Mouse (Mus musculus) neural tube, embryonic 11.5 days (tissue): ENCODE measurements around the gene Sox18. TPM values are rescaled to one million over a fixed set of nuclear protein-coding genes. Genes with fewer than 3 reads are reported as not detected.

Experiments used
- ATAC-seq: fragments of 200-750 bp; cut with Nextera tagmentation; 2 replicates; pipeline ENCODE4 v1.8.0; 2017; ENCODE audit warnings: moderate number of reproducible peaks, mild to moderate bottlenecking, moderate TSS enrichment, moderate library complexity; ENCODE audit not compliant: insufficient read depth, low FRiP score, low TSS enrichment
- DNase-seq: peaks from one replicate; pipeline ENCODE4 v3.0.0-alpha.2; 2015; ENCODE audit warnings: low spot score
- H3K27ac ChIP-seq: fragments of 300-500 bp; sonication (generic); 2 replicates; pipeline ENCODE4 v1.5.1; 2014; ENCODE audit warnings: low read depth, mild to moderate bottlenecking, low read length
- H3K27me3 ChIP-seq: fragments of 300-500 bp; sonication (generic); 2 replicates; pipeline ENCODE4 v1.6.1; 2014; ENCODE audit warnings: mild to moderate bottlenecking, low read length, mixed read lengths; ENCODE audit not compliant: control insufficient read depth, insufficient read depth
- H3K36me3 ChIP-seq: fragments of 300-500 bp; sonication (generic); 2 replicates; pipeline ENCODE4 v1.6.1; 2014; ENCODE audit warnings: mild to moderate bottlenecking, low read length, moderate library complexity, mixed read lengths; ENCODE audit not compliant: control insufficient read depth, insufficient read depth
- H3K4me1 ChIP-seq: fragments of 300-500 bp; sonication (generic); 2 replicates; pipeline ENCODE4 v1.6.1; 2014; ENCODE audit warnings: low read length, mixed read lengths; ENCODE audit not compliant: control insufficient read depth, insufficient read depth
- H3K4me2 ChIP-seq: fragments of 300-500 bp; sonication (generic); 2 replicates; pipeline ENCODE4 v1.6.1; 2014; ENCODE audit warnings: low read depth, mild to moderate bottlenecking, moderate library complexity
- H3K4me3 ChIP-seq: fragments of 300-500 bp; sonication (generic); 2 replicates; pipeline ENCODE4 v1.5.1; 2014; ENCODE audit warnings: low read depth, low read length
- H3K9ac ChIP-seq: fragments of 300-500 bp; sonication (generic); 2 replicates; pipeline ENCODE4 v1.6.1; 2014; ENCODE audit warnings: mild to moderate bottlenecking, low read length
- H3K9me3 ChIP-seq: fragments of 300-500 bp; sonication (generic); 2 replicates; pipeline ENCODE4 v1.6.1; 2016; ENCODE audit warnings: low read length; ENCODE audit not compliant: control insufficient read depth
- WGBS: fragments of 180-500 bp; shearing (Covaris S2); extraction: QIAGEN DNeasy Blood & Tissue Kit; methylation state at CpG from one replicate; pipeline ENCODE4 v1.1.7; 2014; 5-methylcytosine and 5-hydroxymethylcytosine counted together
- polyA plus RNA-seq: library from polyadenylated mRNA; unstranded; fragments of >200 nt; fragmentation: Nextera tagmentation; extraction: Ambion mirVana; gene quantifications from 2 replicates; pipeline ENCODE4 v1.2.1, GENCODE M21; 2014

Sox18 gene
- polyA plus RNA-seq, 1 experiment from 2014 or later, result 18.1 TPM

DNA sequence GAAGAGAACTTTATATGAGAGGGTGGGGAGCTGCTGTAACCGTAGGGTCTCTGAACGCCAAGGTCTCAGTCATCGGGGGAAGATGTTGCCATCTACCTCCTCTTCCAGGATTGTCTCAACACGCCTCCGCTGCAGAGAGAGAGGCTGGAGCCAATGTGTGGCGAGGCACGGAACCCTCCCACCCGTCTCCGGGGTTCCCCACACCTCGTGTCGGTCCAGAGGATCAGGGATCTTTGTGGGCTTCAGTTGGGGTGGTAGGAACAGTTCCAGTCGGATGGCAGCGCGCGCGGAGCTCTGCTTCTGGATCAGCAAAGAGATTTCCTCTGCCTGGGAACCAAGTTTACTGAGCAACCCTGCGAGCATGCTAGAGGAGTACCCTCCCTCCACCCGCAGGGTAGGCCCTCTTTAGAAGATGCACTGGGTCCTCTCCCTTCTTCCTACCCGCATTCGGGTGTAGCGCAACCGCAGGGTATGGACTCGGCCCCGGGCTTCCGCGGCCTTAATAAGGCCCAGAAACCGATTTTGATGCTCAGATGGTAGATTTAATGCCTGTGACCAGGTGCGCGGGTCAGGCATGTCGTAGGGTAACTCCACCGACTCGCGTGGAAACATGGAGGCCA is 25.5 kb upstream of the Sox18 start:
- DNase-seq (no peak), ATAC-seq (no peak)
- no peak overlapping the region for H3K4me2 ChIP-seq
- no peak overlapping the region for H3K9ac ChIP-seq
- 72% methylated on average over 33 of the region's 33 CpGs for WGBS
- no peak overlapping the region for H3K27ac ChIP-seq
- no peak overlapping the region for H3K4me3 ChIP-seq
- H3K9me3 ChIP-seq, result no peaks in the 10 kb centered on the region
- H3K27me3 ChIP-seq, result no peaks in the 10 kb centered on the region
- peaks cover 8% of the 10 kb centered on the region for H3K4me1 ChIP-seq
- H3K36me3 ChIP-seq, result no peaks in the 10 kb centered on the region

DNA sequence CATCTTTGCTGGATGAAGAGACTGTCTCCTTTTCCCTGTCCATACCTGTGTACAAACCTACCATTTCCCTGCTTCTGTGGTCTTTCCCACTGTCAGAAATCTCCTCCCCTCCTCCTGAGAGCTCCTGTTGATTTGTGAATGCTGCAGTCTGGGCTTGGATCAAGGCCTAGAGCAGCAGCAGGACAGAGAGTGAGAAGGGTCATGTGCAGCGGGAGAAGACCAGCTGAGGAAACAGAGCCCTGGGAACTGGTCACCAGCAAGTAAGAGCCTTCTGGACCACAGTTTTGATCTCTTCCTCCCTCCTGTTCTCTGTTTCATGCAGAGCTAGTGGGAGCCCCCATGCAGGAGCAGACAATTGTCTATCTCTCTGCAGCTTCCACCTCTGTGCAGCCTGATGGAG is 24.3 kb upstream of the Sox18 start:
- no peak overlapping the region for H3K4me2 ChIP-seq
- DNase-seq (no peak), ATAC-seq (no peak)
- 79% methylated on average over 1 of the region's 1 CpGs for WGBS
- no peaks in the 10 kb centered on the region for H3K9me3 ChIP-seq
- no peaks in the 10 kb centered on the region for H3K36me3 ChIP-seq
- H3K27ac ChIP-seq, result no peak overlapping the region
- no peaks in the 10 kb centered on the region for H3K27me3 ChIP-seq
- no peak overlapping the region for H3K9ac ChIP-seq
- peaks cover 8% of the 10 kb centered on the region for H3K4me1 ChIP-seq
- H3K4me3 ChIP-seq, result no peak overlapping the region

DNA sequence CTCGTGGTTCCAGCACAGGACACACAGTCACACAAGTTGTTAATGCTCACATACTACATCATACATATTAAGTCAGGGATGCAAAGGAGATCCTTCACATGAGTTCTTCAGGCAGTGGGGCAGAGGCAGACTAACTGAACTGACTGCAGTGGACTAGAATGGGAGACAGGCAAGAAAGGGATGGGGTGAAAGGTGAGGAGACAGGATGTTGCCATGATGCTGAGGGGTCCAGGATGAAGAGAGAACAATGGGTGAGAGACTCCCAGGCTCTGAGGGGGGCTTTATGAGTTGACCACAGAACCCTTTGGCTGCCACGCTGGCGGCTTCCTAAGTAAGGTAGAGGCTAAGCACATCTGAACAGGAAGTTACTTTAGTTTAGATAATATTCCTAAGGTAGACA is 23.1 kb upstream of the Sox18 start:
- WGBS, result 91% methylated on average over 3 of the region's 3 CpGs
- Histone ChIP-seq H3K9ac (no peak overlapping the region), H3K4me1 (peaks cover 8% of the 10 kb centered on the region), H3K9me3 (no peaks in the 10 kb centered on the region), H3K4me2 (no peak overlapping the region), H3K4me3 (no peak overlapping the region), H3K36me3 (no peaks in the 10 kb centered on the region), H3K27ac (no peak overlapping the region), H3K27me3 (no peaks in the 10 kb centered on the region)
- ATAC-seq (no peak), DNase-seq (no peak)

DNA sequence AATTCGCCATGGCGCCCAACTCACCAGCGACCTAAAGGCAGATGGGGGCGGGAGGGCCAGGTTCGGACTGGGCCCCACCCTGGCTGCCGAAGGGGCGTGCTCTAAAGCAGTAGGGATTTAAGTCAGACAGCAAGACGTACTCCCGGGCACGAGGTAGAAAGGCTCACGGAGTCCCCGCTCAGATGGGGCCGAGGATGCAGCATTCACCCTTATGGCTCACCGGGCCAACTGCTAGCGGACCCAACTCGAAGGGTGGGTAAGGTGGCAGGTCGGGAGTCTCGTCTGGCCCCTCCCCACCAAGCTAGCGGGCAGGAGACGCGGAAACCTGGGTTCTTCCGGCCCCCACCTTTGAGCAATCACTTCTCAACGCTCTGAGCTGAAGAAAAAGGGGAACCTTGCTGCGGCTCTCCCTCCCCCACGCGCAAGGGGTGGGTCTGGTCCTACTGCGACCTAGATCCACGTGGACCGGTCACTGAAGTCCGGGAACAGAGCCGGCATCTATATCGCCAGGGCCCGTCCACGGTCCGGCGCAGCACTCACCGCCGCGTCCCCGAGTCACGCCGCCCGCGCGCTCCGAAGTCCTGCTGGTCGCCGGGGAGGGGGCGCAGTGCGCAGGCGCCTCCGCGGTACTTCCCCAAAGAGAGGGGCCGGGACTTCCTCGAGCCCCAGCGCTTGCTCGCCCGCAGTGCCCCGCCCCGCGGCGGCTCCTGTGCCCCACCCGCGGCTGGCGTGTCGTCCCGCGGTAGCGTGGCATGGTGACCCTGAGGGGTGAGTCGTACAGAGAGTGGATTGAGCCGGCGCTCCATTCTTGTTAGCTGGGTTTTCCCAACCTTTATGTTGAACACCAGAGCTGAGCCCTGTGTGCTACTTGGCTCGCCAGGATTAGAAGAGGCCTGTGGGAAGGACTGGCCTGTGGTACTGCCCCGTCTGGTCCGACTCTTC is 22.2 kb upstream of the Sox18 start, which contains the start of gene Rgs19:
Gene Rgs19 (minus strand): TSS at position 639 of the 942 bp plus-strand sequence.
- peak; percentile 84 for DNase-seq
- Histone ChIP-seq H3K9me3 (no peaks in the 10 kb centered on the region), H3K4me1 (peaks cover 8% of the 10 kb centered on the region), H3K27ac (peak within 1 kb of the TSS; percentile 44; the same call in 1 of the 2 replicates), H3K36me3 (peaks cover 4% of the 10 kb centered on the region), H3K4me3 (peak within 1 kb of the TSS; percentile 67), H3K4me2 (peak within 1 kb of the TSS; percentile 88), H3K27me3 (no peaks in the 10 kb centered on the region), H3K9ac (peak within 1 kb of the TSS; percentile 78)
- 0% methylated on average over 74 of the region's 75 CpGs for WGBS
- peak; percentile 75 for ATAC-seq

DNA sequence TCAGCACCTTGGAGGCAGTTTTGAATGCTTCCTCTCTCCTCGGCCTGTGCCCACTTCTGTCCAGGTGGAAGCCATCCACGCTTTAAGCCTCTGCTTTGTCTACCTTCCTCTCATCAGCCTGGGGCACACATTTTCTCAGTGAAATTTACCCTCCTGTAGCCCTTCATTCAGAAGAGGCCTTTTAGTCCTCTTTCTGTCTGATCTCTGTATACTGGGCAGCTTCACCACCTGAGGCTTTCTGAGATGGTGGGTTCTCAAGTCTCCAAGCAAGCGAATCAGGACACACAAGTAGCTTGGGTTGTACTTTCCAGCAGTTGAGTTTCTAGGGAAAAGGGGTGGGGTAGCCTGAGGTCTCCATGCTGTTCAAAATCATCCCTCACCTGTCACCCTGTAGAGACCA is 20.9 kb upstream of the Sox18 start:
- Histone ChIP-seq H3K4me2 (no peak overlapping the region), H3K27ac (no peak overlapping the region), H3K36me3 (peaks cover 4% of the 10 kb centered on the region), H3K9ac (no peak overlapping the region), H3K27me3 (no peaks in the 10 kb centered on the region), H3K4me1 (peaks cover 8% of the 10 kb centered on the region), H3K4me3 (no peak overlapping the region), H3K9me3 (no peaks in the 10 kb centered on the region)
- ATAC-seq (no peak), DNase-seq (no peak)
- WGBS, result 92% methylated on average over 3 of the region's 3 CpGs

DNA sequence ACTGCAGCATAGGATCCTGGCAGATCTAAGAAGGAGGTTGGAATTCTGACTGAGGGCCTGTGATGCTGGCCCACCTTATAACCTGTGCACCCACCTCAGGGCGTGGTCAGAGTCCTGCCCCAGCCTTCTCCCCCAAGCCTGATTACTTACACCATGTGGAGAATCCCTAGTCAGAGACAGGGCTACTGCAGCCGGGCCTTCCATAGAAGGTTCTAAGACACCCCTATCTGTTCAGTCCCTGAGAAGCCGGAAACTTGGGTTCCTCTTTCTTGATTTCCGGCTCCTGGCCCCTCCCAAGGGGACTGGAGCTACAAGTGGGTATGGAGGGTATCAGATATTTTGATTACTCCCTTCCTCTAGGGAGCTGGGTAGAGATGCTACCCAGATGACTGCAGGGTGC is 20.1 kb upstream of the Sox18 start:
- no peaks in the 10 kb centered on the region for H3K9me3 ChIP-seq
- DNase-seq, result no peak
- H3K27me3 ChIP-seq, result no peaks in the 10 kb centered on the region
- H3K27ac ChIP-seq, result no peak overlapping the region
- no peak overlapping the region; the same call in 1 of the 2 replicates for H3K9ac ChIP-seq
- 87% methylated on average over 4 of the region's 4 CpGs for WGBS
- no peak for ATAC-seq
- 0 out of 2 replicates have a peak overlapping the region, but pooled peaks have one; percentile 9 for H3K4me2 ChIP-seq
- H3K4me1 ChIP-seq, result peaks cover 8% of the 10 kb centered on the region
- no peak overlapping the region for H3K4me3 ChIP-seq
- peaks cover 4% of the 10 kb centered on the region for H3K36me3 ChIP-seq

DNA sequence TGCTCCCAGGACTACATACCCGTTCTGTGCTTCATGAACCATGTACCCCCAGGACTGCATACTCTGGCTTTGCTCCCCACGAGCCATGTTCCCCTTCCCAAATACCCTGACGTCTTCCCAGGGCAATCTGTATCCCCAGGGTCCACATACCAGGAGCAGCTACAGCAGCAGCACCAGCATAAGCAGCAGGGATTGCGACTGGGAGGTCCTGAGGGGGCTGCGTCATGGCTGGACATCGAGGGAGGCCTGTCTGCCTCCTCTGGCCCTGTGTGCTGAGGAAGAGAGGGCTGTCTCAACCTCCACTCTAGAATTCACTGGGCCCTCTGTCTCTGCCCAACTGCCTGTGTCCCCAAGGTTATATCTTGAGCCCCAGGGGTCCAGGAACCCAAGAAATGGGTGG is 19.6 kb upstream of the Sox18 start:
- no peak for ATAC-seq
- H3K9me3 ChIP-seq, result no peaks in the 10 kb centered on the region
- DNase-seq, result no peak
- H3K4me1 ChIP-seq, result peaks cover 8% of the 10 kb centered on the region
- 93% methylated on average over 6 of the region's 6 CpGs for WGBS
- no peak overlapping the region for H3K4me2 ChIP-seq
- H3K27me3 ChIP-seq, result no peaks in the 10 kb centered on the region
- peaks cover 4% of the 10 kb centered on the region for H3K36me3 ChIP-seq
- H3K4me3 ChIP-seq, result no peak overlapping the region
- H3K9ac ChIP-seq, result no peak overlapping the region
- H3K27ac ChIP-seq, result no peak overlapping the region

DNA sequence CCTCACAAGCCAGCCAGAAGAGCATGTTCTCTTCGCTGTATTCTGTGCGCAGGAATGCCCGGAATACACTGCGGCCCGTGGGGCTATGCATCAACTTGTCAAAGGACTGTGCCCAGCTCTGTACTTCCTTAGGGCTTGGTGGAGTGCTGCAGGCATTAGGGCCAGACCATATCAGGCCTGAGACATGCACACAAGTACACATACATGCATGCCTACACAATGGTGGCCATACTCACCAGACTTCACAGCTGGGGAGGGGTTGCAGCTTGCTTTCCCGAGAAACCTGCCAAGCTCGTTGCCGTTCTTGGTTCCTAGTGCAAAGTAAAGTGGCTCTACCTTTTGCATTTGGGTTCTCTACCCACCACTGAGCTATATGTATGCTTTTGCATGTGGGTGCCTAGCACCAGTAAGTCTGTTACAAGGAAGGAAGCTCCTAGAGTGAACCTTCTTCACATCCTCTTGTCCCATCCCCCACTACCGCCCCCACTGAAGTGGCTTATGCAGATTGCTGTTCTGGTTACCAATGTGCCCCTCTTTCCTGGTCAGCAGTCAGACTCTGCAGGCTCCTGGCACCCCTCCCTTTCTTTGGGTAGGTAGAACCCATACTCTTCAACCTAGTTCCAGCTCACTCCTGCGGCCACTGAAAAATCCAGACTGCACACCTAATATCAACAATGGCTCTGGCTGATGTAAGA is 18.2 kb upstream of the Sox18 start:
- Histone ChIP-seq H3K27ac (no peak overlapping the region), H3K4me2 (no peak overlapping the region), H3K27me3 (no peaks in the 10 kb centered on the region), H3K9me3 (no peaks in the 10 kb centered on the region), H3K9ac (no peak overlapping the region), H3K4me1 (peaks cover 8% of the 10 kb centered on the region), H3K4me3 (no peak overlapping the region), H3K36me3 (peaks cover 4% of the 10 kb centered on the region)
- DNase-seq (no peak), ATAC-seq (no peak)
- WGBS, result 90% methylated on average over 10 of the region's 10 CpGs
